Mouse (Mus musculus) small intestine, adult 2 months (tissue): ENCODE data around the gene Fgd3. TPM values are rescaled to one million over a fixed set of nuclear protein-coding genes. Genes with fewer than 3 reads are reported as not detected.

Source experiments
- H3K27ac ChIP-seq: fragments of 200-500 bp; 2 replicates; pipeline ENCODE4 v1.5.1; 2012; ENCODE audit warnings: low read depth, low read length, control low read depth, inconsistent platforms; ENCODE audit not compliant: insufficient read depth
- H3K27me3 ChIP-seq: fragments of 200-500 bp; 2 replicates; pipeline ENCODE4 v1.6.1; 2012; ENCODE audit warnings: mild to moderate bottlenecking, moderate library complexity, low read length, inconsistent platforms; ENCODE audit not compliant: control insufficient read depth, insufficient read depth
- H3K36me3 ChIP-seq: fragments of 200-500 bp; 2 replicates; pipeline ENCODE4 v1.6.1; 2012; ENCODE audit warnings: mild to moderate bottlenecking, low read length, control low read depth, inconsistent platforms; ENCODE audit not compliant: control insufficient read depth, insufficient read depth
- H3K4me1 ChIP-seq: fragments of 200-500 bp; 2 replicates; pipeline ENCODE4 v1.6.1; 2012; ENCODE audit warnings: low read length, inconsistent platforms, mixed read lengths; ENCODE audit not compliant: control insufficient read depth, insufficient read depth, insufficient read length
- H3K4me3 ChIP-seq: fragments of 200-500 bp; 2 replicates; pipeline ENCODE4 v1.5.1; 2012; ENCODE audit warnings: low read depth, mild to moderate bottlenecking, control low read depth, inconsistent platforms, low read length, moderate library complexity
- CTCF ChIP-seq: fragments of 200-500 bp; IDR thresholded peaks from 2 replicates; pipeline ENCODE4 v1.5.1; 2012; ENCODE audit warnings: low read depth, mild to moderate bottlenecking, control low read depth, inconsistent platforms, low read length, moderate library complexity, mixed read lengths; ENCODE audit not compliant: insufficient replicate concordance, insufficient read length; ENCODE audit errors: extremely low read depth
- POLR2A ChIP-seq: fragments of 200-500 bp; IDR thresholded peaks from 2 replicates; pipeline ENCODE4 v1.6.1; 2012; ENCODE audit warnings: low read depth, mild to moderate bottlenecking, control low read depth, inconsistent platforms, low read length, moderate library complexity
- WGBS: fragments of 180-500 bp; shearing (Covaris S2); methylation state at CpG from one replicate; pipeline ENCODE4 v1.1.7; 2018; 5-methylcytosine and 5-hydroxymethylcytosine counted together
- polyA plus RNA-seq: library from polyadenylated mRNA; depleted of rRNA; stranded (reverse); fragments of >200 nt; gene quantifications from 2 replicates; pipeline ENCODE4 v1.2.3, GENCODE M21; 2012

The Fgd3 gene
- polyA plus RNA-seq, 1 experiment, result 2.2 TPM

GRCm38 (mm10) chr13:49358184-49358583, 38.1 kb upstream of the Fgd3 start:
- Histone ChIP-seq H3K4me1 (peaks cover 10% of the 10 kb centered on the region), H3K27me3 (no peaks in the 10 kb centered on the region), H3K36me3 (no peaks in the 10 kb centered on the region), H3K27ac (no peak overlapping the region), H3K4me3 (no peak overlapping the region)
- TF ChIP-seq POLR2A, result no peak
- TF ChIP-seq CTCF, result no peak
- whole genome bisulfite sequencing, result 91% methylated on average over 3 of the region's 3 CpGs

- no peak overlapping the region for H3K27ac ChIP-seq
- TF ChIP-seq CTCF (no peak), POLR2A (no peak)
- WGBS, result 95% methylated on average over 8 of the region's 8 CpGs
Measured at GRCm38 (mm10) chr13:49357367-49358026, 37.4 kb upstream of the Fgd3 start.

GRCm38 (mm10) chr13:49356090-49356489, 36.0 kb upstream of the Fgd3 start:
- TF ChIP-seq CTCF (no peak), POLR2A (no peak)
- Histone ChIP-seq H3K4me3 (no peak overlapping the region), H3K36me3 (no peaks in the 10 kb centered on the region), H3K27ac (no peak overlapping the region), H3K4me1 (peaks cover 9% of the 10 kb centered on the region; the same call in 1 of the 2 replicates), H3K27me3 (no peaks in the 10 kb centered on the region)
- 91% methylated on average over 7 of the region's 7 CpGs for WGBS

More at GRCm38 (mm10) chr13:49357367-49358026, 37.4 kb upstream of the Fgd3 start:
- peaks cover 9% of the 10 kb centered on the region for H3K4me1 ChIP-seq
- no peak overlapping the region for H3K4me3 ChIP-seq
- H3K36me3 ChIP-seq, result no peaks in the 10 kb centered on the region
- no peaks in the 10 kb centered on the region for H3K27me3 ChIP-seq

- no peak for TF ChIP-seq CTCF
- TF ChIP-seq POLR2A, result no peak
- no peaks in the 10 kb centered on the region for H3K27me3 ChIP-seq
- 78% methylated on average over 11 of the region's 11 CpGs for WGBS
- no peak overlapping the region for H3K27ac ChIP-seq
- H3K36me3 ChIP-seq, result no peaks in the 10 kb centered on the region
- H3K4me3 ChIP-seq, result no peak overlapping the region
- H3K4me1 ChIP-seq, result peaks cover 9% of the 10 kb centered on the region; the same call in 1 of the 2 replicates
Measured at GRCm38 (mm10) chr13:49355461-49356061, 35.5 kb upstream of the Fgd3 start.

- WGBS, result 75% methylated on average over 5 of the region's 5 CpGs
- no peak for TF ChIP-seq CTCF
- TF ChIP-seq POLR2A, result no peak
- peaks cover 9% of the 10 kb centered on the region; the same call in 1 of the 2 replicates for H3K4me1 ChIP-seq
- no peak overlapping the region for H3K4me3 ChIP-seq
- H3K27ac ChIP-seq, result no peak overlapping the region; the same call in 1 of the 2 replicates
- no peaks in the 10 kb centered on the region for H3K36me3 ChIP-seq
- no peaks in the 10 kb centered on the region for H3K27me3 ChIP-seq
Measured at GRCm38 (mm10) chr13:49353991-49354507, 33.9 kb upstream of the Fgd3 start.

GRCm38 (mm10) chr13:49353422-49353821, 33.3 kb upstream of the Fgd3 start:
- Histone ChIP-seq H3K4me1 (peaks cover 9% of the 10 kb centered on the region; the same call in 1 of the 2 replicates), H3K4me3 (no peak overlapping the region), H3K36me3 (no peaks in the 10 kb centered on the region)

GRCm38 (mm10) chr13:49352581-49353159, 32.6 kb upstream of the Fgd3 start:
- peaks cover 9% of the 10 kb centered on the region; the same call in 1 of the 2 replicates for H3K4me1 ChIP-seq
- TF ChIP-seq CTCF (no peak), POLR2A (no peak)
- H3K4me3 ChIP-seq, result no peak overlapping the region
- H3K36me3 ChIP-seq, result no peaks in the 10 kb centered on the region
- WGBS, result 66% methylated on average over 3 of the region's 3 CpGs
- H3K27me3 ChIP-seq, result no peaks in the 10 kb centered on the region
- no peak overlapping the region for H3K27ac ChIP-seq

More at GRCm38 (mm10) chr13:49353422-49353821, 33.3 kb upstream of the Fgd3 start:
- no peak for TF ChIP-seq CTCF
- no peak for TF ChIP-seq POLR2A
- no peak overlapping the region for H3K27ac ChIP-seq
- H3K27me3 ChIP-seq, result no peaks in the 10 kb centered on the region
